Mouse (Mus musculus): ENCODE data around the gene Ppia. TPM values are rescaled to one million over a fixed set of nuclear protein-coding genes. Genes with fewer than 3 reads are reported as not detected.
"Not testable (repeated sequence)": the region's sequence is repeated elsewhere in the genome, so short reads cannot be mapped to it uniquely, and the experiment has no call there.

Ppia gene
- polyA plus RNA-seq, 1 experiment from 2014 or later: 5,074 TPM

- Histone ChIP-seq H3K4me1 (peaks cover 13% of the 10 kb centered on the region; the same call in 1 of the 2 replicates), H3K36me3 (peaks cover 22% of the 10 kb centered on the region)
- not testable (repeated sequence) for H3K27me3 ChIP-seq (replicated peaks); H3K4me2 ChIP-seq; H3K9me3 ChIP-seq; ATAC-seq (ENCODE audit: insufficient read depth, low FRiP score, low read depth); H3K9ac ChIP-seq; H3K27ac ChIP-seq; H3K4me3 ChIP-seq (replicated peaks)
- 64% methylated on average over 4 of the region's 4 CpGs for WGBS
Observed at GRCm38 (mm10) chr11:6419156-6419555, 3.9 kb downstream of the Ppia start.

- no peak for ATAC-seq (ENCODE audit: insufficient read depth, low FRiP score, low read depth)
Observed at GRCm38 (mm10) chr11:6420283-6420703, 5.0 kb downstream of the Ppia start.

GRCm38 (mm10) chr11:6420722-6421350 lies 5.6 kb downstream of the Ppia start:
- no peak overlapping the region for H3K4me3 ChIP-seq (replicated peaks)
- ATAC-seq (ENCODE audit: insufficient read depth, low FRiP score, low read depth): no peak
- 58% methylated on average over 2 of the region's 2 CpGs for WGBS
- H3K9me3 ChIP-seq: no peaks in the 10 kb centered on the region
- H3K4me2 ChIP-seq: no peak overlapping the region
- no peak overlapping the region for H3K27ac ChIP-seq
- peaks cover 32% of the 10 kb centered on the region for H3K36me3 ChIP-seq
- H3K4me1 ChIP-seq: peaks cover 13% of the 10 kb centered on the region; the same call in 1 of the 2 replicates
- H3K9ac ChIP-seq: no peak overlapping the region
- no peaks in the 10 kb centered on the region for H3K27me3 ChIP-seq (replicated peaks)

More at GRCm38 (mm10) chr11:6420283-6420703, 5.0 kb downstream of the Ppia start:
- peaks cover 13% of the 10 kb centered on the region; the same call in 1 of the 2 replicates for H3K4me1 ChIP-seq
- no peak overlapping the region for H3K4me2 ChIP-seq
- H3K9ac ChIP-seq: no peak overlapping the region
- H3K9me3 ChIP-seq: no peaks in the 10 kb centered on the region
- H3K4me3 ChIP-seq (replicated peaks): no peak overlapping the region
- 19% methylated on average over 1 of the region's 1 CpGs for WGBS
- peaks cover 30% of the 10 kb centered on the region for H3K36me3 ChIP-seq
- no peak overlapping the region for H3K27ac ChIP-seq
- no peaks in the 10 kb centered on the region for H3K27me3 ChIP-seq (replicated peaks)

- H3K4me3 ChIP-seq (replicated peaks): no peak overlapping the region
- H3K4me1 ChIP-seq: no peaks in the 10 kb centered on the region
- H3K27me3 ChIP-seq (replicated peaks): no peaks in the 10 kb centered on the region
- H3K27ac ChIP-seq: no peak overlapping the region
- WGBS: 93% methylated on average over 7 of the region's 7 CpGs
- H3K9ac ChIP-seq: no peak overlapping the region
- peaks cover 57% of the 10 kb centered on the region for H3K36me3 ChIP-seq
- H3K4me2 ChIP-seq: no peak overlapping the region
- ATAC-seq (ENCODE audit: insufficient read depth, low FRiP score, low read depth): no peak
- H3K9me3 ChIP-seq: no peaks in the 10 kb centered on the region
Observed at GRCm38 (mm10) chr11:6430186-6430585, 14.9 kb downstream of the Ppia start.

- no peak overlapping the region for H3K9ac ChIP-seq
- peaks cover 33% of the 10 kb centered on the region for H3K36me3 ChIP-seq
- no peak overlapping the region for H3K4me3 ChIP-seq (replicated peaks)
- H3K27ac ChIP-seq: no peak overlapping the region
- H3K27me3 ChIP-seq (replicated peaks): no peaks in the 10 kb centered on the region
- H3K4me1 ChIP-seq: no peaks in the 10 kb centered on the region
- 71% methylated on average over 8 of the region's 8 CpGs for WGBS
- no peak overlapping the region for H3K4me2 ChIP-seq
- no peaks in the 10 kb centered on the region for H3K9me3 ChIP-seq
- ATAC-seq (ENCODE audit: insufficient read depth, low FRiP score, low read depth): no peak
Observed at GRCm38 (mm10) chr11:6436442-6436841, 21.2 kb downstream of the Ppia start.

- no peak overlapping the region for H3K4me3 ChIP-seq (replicated peaks)
- H3K4me1 ChIP-seq: no peaks in the 10 kb centered on the region
- no peak for ATAC-seq (ENCODE audit: insufficient read depth, low FRiP score, low read depth)
- no peak overlapping the region for H3K9ac ChIP-seq
- no peaks in the 10 kb centered on the region for H3K27me3 ChIP-seq (replicated peaks)
- WGBS: 96% methylated on average over 2 of the region's 2 CpGs
- H3K9me3 ChIP-seq: no peaks in the 10 kb centered on the region
- H3K4me2 ChIP-seq: no peak overlapping the region
- H3K36me3 ChIP-seq: peaks cover 23% of the 10 kb centered on the region; the same call in 1 of the 2 replicates
- H3K27ac ChIP-seq: no peak overlapping the region
Observed at GRCm38 (mm10) chr11:6437667-6438066, 22.4 kb downstream of the Ppia start.

GRCm38 (mm10) chr11:6440171-6440570 lies 24.9 kb downstream of the Ppia start:
- ATAC-seq (ENCODE audit: insufficient read depth, low FRiP score, low read depth): no peak
- Histone ChIP-seq H3K9ac (no peak overlapping the region), H3K4me1 (0 out of 2 replicates have a peak, but pooled peaks cover 4% of the 10 kb centered on the region), H3K4me3 (replicated peaks) (no peak overlapping the region), H3K4me2 (no peak overlapping the region), H3K27me3 (replicated peaks) (no peaks in the 10 kb centered on the region), H3K9me3 (no peaks in the 10 kb centered on the region), H3K27ac (no peak overlapping the region), H3K36me3 (peaks cover 14% of the 10 kb centered on the region; the same call in 1 of the 2 replicates)
- 89% methylated on average over 4 of the region's 4 CpGs for WGBS

- Histone ChIP-seq H3K27ac (no peak overlapping the region), H3K36me3 (no peaks in the 10 kb centered on the region), H3K9me3 (no peaks in the 10 kb centered on the region), H3K27me3 (replicated peaks) (no peaks in the 10 kb centered on the region), H3K4me1 (0 out of 2 replicates have a peak, but pooled peaks cover 4% of the 10 kb centered on the region), H3K4me3 (replicated peaks) (no peak overlapping the region), H3K4me2 (peak overlapping the region; percentile 62; the same call in 1 of the 2 replicates), H3K9ac (no peak overlapping the region)
- no peak for ATAC-seq (ENCODE audit: insufficient read depth, low FRiP score, low read depth)
- WGBS: 95% methylated on average over 4 of the region's 4 CpGs
Observed at GRCm38 (mm10) chr11:6442566-6442965, 27.3 kb downstream of the Ppia start.

GRCm38 (mm10) chr11:6443102-6443501 lies 27.9 kb downstream of the Ppia start:
- no peak for ATAC-seq (ENCODE audit: insufficient read depth, low FRiP score, low read depth)
- Histone ChIP-seq H3K27ac (peak overlapping the region; percentile 87; the same call in 1 of the 2 replicates), H3K9ac (peak overlapping the region; percentile 37; the same call in 1 of the 2 replicates), H3K9me3 (no peaks in the 10 kb centered on the region), H3K4me3 (replicated peaks) (peak overlapping the region; percentile 64), H3K4me1 (0 out of 2 replicates have a peak, but pooled peaks cover 4% of the 10 kb centered on the region), H3K36me3 (no peaks in the 10 kb centered on the region), H3K4me2 (peak overlapping the region; percentile 62), H3K27me3 (replicated peaks) (no peaks in the 10 kb centered on the region)
- WGBS: 36% methylated on average over 4 of the region's 4 CpGs

- Histone ChIP-seq H3K9me3 (no peaks in the 10 kb centered on the region), H3K27me3 (replicated peaks) (no peaks in the 10 kb centered on the region), H3K36me3 (no peaks in the 10 kb centered on the region), H3K27ac (peak overlapping the region; percentile 87), H3K4me3 (replicated peaks) (peak overlapping the region; percentile 64), H3K4me1 (0 out of 2 replicates have a peak, but pooled peaks cover 4% of the 10 kb centered on the region), H3K9ac (peak overlapping the region; percentile 37; the same call in 1 of the 2 replicates), H3K4me2 (peak overlapping the region; percentile 62)
- ATAC-seq (ENCODE audit: insufficient read depth, low FRiP score, low read depth): no peak
- 1% methylated on average over 10 of the region's 10 CpGs for WGBS
Observed at GRCm38 (mm10) chr11:6443727-6444076, 28.5 kb downstream of the Ppia start.

GRCm38 (mm10) chr11:6444077-6444853 lies 29.0 kb downstream of the Ppia start, which contains the start of gene H2afv:
H2afv (minus strand) TSS chr11:6444443.
- H3K9me3 ChIP-seq: no peaks in the 10 kb centered on the region
- 0 out of 2 replicates have a peak, but pooled peaks cover 4% of the 10 kb centered on the region for H3K4me1 ChIP-seq
- ATAC-seq (ENCODE audit: insufficient read depth, low FRiP score, low read depth): peak; percentile 99
- under 1% methylated on average over 80 of the region's 80 CpGs for WGBS
- peak within 1 kb of the TSS; percentile 87 for H3K27ac ChIP-seq
- H3K4me2 ChIP-seq: peak within 1 kb of the TSS; percentile 62
- no peaks in the 10 kb centered on the region for H3K27me3 ChIP-seq (replicated peaks)
- H3K36me3 ChIP-seq: no peaks in the 10 kb centered on the region
- peak within 1 kb of the TSS; percentile 64 for H3K4me3 ChIP-seq (replicated peaks)
- peak within 1 kb of the TSS; percentile 37; the same call in 1 of the 2 replicates for H3K9ac ChIP-seq

- no peak overlapping the region for H3K27ac ChIP-seq
- no peaks in the 10 kb centered on the region for H3K9me3 ChIP-seq
- H3K4me3 ChIP-seq (replicated peaks): no peak overlapping the region
- peak overlapping the region; percentile 49; the same call in 1 of the 2 replicates for H3K4me2 ChIP-seq
- ATAC-seq (ENCODE audit: insufficient read depth, low FRiP score, low read depth): no peak
- no peaks in the 10 kb centered on the region for H3K36me3 ChIP-seq
- H3K9ac ChIP-seq: no peak overlapping the region
- H3K4me1 ChIP-seq: 0 out of 2 replicates have a peak, but pooled peaks cover 4% of the 10 kb centered on the region
- no peaks in the 10 kb centered on the region for H3K27me3 ChIP-seq (replicated peaks)
- 77% methylated on average over 4 of the region's 4 CpGs for WGBS
Observed at GRCm38 (mm10) chr11:6445441-6445840, 30.2 kb downstream of the Ppia start.
